Mouse (Mus musculus): ENCODE results near the gene Tusc2. TPM values are rescaled to one million over a fixed set of nuclear protein-coding genes. Genes with fewer than 3 reads are reported as not detected.

Tusc2 gene
- polyA plus RNA-seq, 1 experiment from 2014 or later: 87.1 TPM

DNA sequence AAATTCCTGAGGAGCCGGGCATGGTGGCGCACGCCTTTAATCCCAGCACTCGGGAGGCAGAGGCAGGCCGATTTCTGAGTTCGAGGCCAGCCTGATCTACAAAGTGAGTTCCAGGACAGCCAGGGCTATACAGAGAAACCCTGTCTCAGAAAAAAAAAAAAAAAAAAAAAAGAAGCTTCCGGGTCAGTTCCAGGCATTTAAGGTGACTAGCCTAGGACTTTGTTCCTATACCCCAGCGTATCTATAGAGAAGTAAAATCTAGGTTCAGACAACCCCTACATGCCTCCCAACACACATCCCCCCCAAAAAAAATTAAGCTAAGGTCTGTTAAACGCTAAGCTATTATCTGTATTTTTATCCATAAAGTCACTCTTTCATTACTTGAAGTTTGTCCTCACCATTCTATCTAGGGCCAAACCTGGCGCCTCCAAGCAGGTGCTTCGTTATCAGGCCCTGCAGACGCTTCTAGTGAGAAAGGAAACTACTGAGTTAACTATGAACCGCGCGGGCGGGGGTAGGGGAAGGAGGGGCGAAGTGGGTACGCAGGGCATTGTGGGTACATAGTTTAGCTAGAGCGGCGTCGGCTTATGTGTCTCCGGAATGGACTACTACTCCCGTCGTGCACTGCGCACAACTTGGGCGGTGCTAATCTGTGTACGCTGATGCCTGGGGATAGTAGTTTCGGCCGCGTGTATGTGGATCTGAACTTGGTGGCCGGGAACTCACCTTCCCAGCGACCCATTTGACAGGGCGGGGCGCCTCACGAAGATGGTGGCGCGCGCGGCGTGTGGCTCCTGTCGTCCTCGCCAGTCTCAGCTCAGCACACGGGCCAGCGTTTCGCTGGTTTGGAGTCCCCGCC, 24.1 kb downstream of the Tusc2 start, which contains the start of gene Ifrd2:
Gene Ifrd2, plus strand, starts transcription at position 669 of the 859 bp plus-strand sequence.
- peak; percentile 96 for DNase-seq (ENCODE audit: low spot score)
- Histone ChIP-seq H3K27me3 (ENCODE audit: insufficient read depth, poor library complexity, severe bottlenecking) (no peaks in the 10 kb centered on the region), H3K4me3 (peak within 1 kb of the TSS; percentile 68), H3K27ac (peak within 1 kb of the TSS; percentile 85), H3K9me3 (no peaks in the 10 kb centered on the region), H3K4me1 (replicated peaks) (peaks cover 42% of the 10 kb centered on the region), H3K36me3 (peaks cover 49% of the 10 kb centered on the region)
- 15% methylated on average over 46 of the region's 46 CpGs for WGBS

DNA sequence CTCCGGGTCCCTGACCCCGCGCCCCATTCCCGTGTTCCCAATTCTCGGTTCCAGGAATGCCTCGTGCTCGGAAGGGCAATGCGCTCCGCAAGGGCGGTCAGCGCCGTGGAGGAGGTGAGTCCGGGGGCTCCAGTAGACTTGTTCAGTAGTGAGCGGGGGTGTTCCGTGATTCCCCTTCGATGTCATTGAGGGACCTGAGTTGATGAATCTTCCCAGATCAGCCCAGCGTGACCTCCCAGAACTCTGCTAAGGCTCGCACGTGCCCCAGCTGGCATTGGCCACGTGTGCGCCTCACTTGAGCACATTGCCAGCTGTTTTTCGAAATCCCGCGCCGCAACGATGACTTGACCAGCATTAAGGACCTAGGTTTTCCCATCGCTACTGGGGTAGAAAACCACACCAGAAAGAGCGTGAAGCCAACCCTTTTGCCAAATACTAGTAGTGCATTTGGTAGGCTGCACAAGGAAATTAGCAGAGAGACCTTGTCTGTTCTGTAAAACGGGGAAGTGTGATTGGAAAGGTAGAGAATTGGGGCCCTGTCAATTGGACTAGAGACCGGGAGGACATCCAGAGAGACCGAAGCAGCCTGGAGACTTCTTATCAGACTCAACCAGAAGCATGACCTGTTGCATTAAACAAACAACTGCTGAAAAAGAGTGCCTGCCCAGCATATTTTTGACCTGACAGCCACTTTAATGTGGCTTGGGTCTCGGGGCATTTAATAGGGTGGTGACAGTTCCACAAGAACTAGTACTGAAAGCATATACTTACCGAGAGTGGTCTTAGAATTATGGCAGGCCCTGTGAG, 25.0 kb downstream of the Tusc2 start:
- Histone ChIP-seq H3K9me3 (no peaks in the 10 kb centered on the region), H3K4me1 (replicated peaks) (peaks cover 38% of the 10 kb centered on the region), H3K36me3 (peaks cover 50% of the 10 kb centered on the region), H3K4me3 (peak overlapping the region; percentile 68), H3K27ac (peak overlapping the region; percentile 85), H3K27me3 (ENCODE audit: insufficient read depth, poor library complexity, severe bottlenecking) (no peaks in the 10 kb centered on the region)
- 7% methylated on average over 33 of the region's 33 CpGs for WGBS
- no peak for DNase-seq (ENCODE audit: low spot score)

DNA sequence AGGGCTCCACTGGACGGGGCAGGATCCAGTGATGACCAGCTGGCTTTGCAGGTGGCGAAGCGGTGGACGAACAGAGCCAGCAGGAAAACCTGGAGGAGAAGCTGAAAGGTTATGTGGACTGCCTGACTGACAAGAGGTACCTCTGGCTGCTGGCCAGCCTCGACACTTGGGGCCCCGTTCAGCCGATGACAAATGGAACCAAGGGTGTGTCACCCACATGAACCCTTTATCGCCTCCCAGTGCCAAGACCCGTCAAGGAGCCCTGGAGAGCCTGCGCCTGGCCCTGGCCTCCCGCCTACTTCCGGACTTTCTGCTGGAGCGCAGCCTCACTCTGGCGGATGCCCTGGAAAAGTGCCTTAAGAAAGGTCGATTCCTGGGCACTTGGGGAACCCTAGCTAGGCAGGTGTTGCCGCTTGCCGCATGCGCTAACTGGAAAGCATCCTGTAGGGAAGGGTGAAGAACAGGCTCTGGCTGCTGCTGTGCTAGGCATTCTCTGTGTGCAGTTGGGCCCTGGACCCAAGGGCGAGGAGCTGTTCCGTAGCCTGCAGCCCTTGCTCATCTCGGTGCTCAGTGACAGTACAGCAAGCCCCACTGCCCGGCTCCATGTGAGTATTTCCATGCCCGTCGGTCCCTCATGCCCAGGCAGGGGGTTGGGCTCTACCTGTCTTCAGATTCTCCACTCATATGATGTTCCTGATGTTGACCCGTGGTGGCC, 27.2 kb downstream of the Tusc2 start:
- no peaks in the 10 kb centered on the region for H3K27me3 ChIP-seq (ENCODE audit: insufficient read depth, poor library complexity, severe bottlenecking)
- peaks cover 58% of the 10 kb centered on the region for H3K36me3 ChIP-seq
- H3K4me3 ChIP-seq: no peak overlapping the region
- no peak overlapping the region for H3K27ac ChIP-seq
- no peak for DNase-seq (ENCODE audit: low spot score)
- H3K4me1 ChIP-seq (replicated peaks): peaks cover 47% of the 10 kb centered on the region
- 91% methylated on average over 25 of the region's 25 CpGs for WGBS
- H3K9me3 ChIP-seq: no peaks in the 10 kb centered on the region

DNA sequence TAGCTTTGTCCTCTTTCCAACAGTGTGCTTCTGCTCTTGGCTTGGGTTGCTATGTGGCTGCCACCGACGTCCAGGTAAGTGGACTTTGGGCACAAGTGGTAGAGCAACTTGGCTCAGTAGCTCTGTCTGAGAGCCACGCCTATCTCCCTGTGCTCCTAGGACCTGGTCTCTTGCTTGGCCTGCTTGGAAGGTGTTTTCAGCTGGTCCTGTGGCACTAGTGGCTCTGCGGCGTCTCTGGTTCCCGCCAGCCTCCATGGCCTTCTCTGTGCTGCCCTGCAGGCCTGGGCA, 27.7 kb downstream of the Tusc2 start:
- Histone ChIP-seq H3K4me1 (replicated peaks) (peaks cover 47% of the 10 kb centered on the region), H3K27me3 (ENCODE audit: insufficient read depth, poor library complexity, severe bottlenecking) (no peaks in the 10 kb centered on the region), H3K4me3 (no peak overlapping the region), H3K36me3 (peaks cover 58% of the 10 kb centered on the region), H3K27ac (no peak overlapping the region), H3K9me3 (no peaks in the 10 kb centered on the region)
- DNase-seq (ENCODE audit: low spot score): no peak
- 93% methylated on average over 6 of the region's 6 CpGs for WGBS

DNA sequence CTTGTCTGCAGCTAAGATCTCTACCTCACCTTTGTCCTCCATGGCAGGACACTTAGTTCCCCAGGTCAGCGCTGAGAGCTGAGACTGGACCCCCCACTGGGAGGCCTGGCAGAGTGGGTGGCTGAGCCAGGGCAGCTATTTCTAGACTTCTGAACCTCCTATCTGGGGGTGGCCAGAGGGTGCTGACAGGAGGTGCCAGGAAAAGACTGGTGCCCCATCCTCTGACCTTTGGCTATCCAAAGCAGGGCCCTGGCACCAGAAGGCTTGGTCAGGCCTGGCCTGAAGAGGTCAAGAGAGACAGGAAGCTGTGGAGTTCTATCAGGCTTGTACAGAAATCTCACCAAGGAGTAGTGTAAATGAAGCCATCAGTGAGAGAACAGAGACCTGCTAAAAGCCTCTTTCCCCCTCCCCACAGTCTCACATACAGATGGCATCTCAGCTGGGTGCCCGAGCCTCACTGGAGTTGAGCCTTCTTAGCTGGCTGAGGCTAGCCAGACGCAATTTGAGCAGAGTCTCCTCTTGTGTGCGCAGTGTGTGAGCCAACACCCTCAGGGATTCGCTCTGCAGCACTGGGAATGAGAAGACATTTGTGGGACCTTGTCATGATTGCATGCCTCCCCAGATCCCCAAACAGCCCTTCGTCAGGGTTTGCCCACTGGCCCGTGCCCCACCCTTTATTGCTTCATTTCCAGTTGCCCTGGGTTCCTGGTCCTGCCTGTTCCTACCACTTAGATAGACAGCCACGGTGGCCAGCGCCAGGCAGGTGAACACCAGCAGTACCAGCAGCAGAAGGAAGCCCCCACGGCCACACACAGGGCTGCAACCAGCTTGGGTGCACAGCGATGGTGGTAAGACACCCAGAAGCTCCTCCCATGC, 30.3 kb downstream of the Tusc2 start:
- Histone ChIP-seq H3K4me3 (no peak overlapping the region), H3K27ac (no peak overlapping the region), H3K9me3 (no peaks in the 10 kb centered on the region), H3K27me3 (ENCODE audit: insufficient read depth, poor library complexity, severe bottlenecking) (no peaks in the 10 kb centered on the region), H3K4me1 (replicated peaks) (peaks cover 34% of the 10 kb centered on the region), H3K36me3 (peaks cover 58% of the 10 kb centered on the region)
- 83% methylated on average over 11 of the region's 11 CpGs for WGBS
- no peak for DNase-seq (ENCODE audit: low spot score)

DNA sequence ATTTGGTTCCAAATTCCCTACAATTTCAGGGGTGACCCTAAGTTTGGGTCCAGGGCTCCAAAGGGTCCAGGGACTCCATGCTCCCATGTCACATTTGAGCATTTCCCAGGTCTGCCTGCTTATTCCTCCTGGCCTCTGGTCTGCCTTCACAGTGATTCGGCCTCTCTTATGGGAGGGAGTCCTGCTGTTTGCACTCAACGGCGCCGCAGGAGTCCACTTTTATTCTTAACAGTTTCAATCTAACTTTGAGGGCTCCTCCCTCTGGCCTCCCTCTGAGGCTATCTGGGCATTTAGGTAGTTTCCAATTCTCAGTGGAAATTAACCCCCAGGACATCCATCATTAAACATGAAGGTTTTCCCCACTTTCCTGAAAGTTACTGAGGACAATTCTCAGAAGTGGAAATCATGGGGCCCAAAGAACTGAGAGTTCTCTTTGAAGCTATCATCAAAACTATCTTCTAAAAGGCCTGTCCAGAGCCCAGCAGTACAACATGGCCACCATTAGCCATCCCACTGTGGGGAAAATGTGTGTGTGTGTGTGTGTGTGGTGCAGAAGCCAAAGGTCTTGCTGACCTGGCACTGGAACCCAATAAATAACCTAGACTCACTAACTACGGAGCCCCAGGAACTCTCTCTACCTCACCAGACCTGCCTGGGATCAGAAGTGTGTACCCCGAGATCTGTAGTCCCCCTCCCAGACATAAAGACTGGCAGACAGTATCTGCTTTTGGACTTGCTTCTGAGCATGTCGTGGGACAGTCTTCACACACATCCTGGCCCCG, 31.4 kb downstream of the Tusc2 start:
- H3K9me3 ChIP-seq: no peaks in the 10 kb centered on the region

DNA sequence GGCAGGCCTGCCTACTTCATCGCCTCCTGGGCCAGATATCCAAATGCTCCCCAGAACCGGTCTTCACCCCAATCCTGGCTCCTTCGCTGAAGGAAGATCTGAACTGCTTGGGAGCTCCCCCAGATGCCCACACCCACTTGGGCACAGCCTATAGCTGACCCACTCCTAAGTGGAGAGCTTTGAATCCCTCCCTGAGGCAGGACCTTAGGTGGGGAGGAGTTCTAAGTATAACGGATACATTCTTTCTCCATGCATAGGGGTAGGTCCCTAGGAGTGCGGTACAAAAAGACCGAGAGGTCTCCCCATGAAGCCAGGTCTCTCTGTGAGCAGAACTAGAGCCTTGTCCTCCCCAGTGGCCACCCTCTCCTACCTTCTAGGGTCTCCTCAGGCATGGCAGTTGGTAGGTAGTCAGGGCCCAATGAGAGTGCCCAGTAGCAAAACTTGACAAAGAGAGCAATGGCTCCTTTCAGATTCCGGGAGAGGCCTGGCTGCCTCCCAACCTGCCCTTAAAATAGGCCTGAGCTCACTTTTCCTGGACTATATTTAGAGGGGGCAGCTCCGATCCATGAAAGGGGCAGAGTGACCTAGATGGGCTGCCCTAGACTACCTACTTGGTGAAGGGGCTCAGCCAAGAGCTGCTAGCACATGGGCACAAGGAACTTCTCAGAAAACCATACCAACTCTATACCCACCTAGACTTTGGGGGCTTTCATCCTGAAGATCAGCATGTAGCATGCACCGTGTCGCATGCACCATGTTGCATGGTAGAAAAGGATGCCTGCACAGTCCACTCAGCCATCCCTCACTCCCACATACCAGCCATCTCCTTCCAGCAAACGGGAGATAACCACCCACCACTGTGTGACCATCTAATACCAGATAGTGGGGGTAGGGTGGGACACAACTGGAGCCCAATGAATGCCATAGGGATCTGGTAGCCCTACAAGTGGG, 33.8 kb downstream of the Tusc2 start:
- no peak for DNase-seq (ENCODE audit: low spot score)
- Histone ChIP-seq H3K4me1 (replicated peaks) (peaks cover 29% of the 10 kb centered on the region), H3K27ac (no peak overlapping the region), H3K4me3 (no peak overlapping the region), H3K9me3 (no peaks in the 10 kb centered on the region), H3K27me3 (ENCODE audit: insufficient read depth, poor library complexity, severe bottlenecking) (peaks cover 14% of the 10 kb centered on the region; the same call in 1 of the 2 replicates), H3K36me3 (peaks cover 28% of the 10 kb centered on the region)
- WGBS: 94% methylated on average over 11 of the region's 11 CpGs

More for the DNA sequence above, 31.4 kb downstream of the Tusc2 start:
- Histone ChIP-seq H3K4me1 (replicated peaks) (peaks cover 24% of the 10 kb centered on the region), H3K27ac (no peak overlapping the region), H3K36me3 (peaks cover 52% of the 10 kb centered on the region), H3K27me3 (ENCODE audit: insufficient read depth, poor library complexity, severe bottlenecking) (no peaks in the 10 kb centered on the region; the same call in 1 of the 2 replicates), H3K4me3 (no peak overlapping the region)
- no peak for DNase-seq (ENCODE audit: low spot score)
- WGBS: 71% methylated on average over 8 of the region's 8 CpGs

DNA sequence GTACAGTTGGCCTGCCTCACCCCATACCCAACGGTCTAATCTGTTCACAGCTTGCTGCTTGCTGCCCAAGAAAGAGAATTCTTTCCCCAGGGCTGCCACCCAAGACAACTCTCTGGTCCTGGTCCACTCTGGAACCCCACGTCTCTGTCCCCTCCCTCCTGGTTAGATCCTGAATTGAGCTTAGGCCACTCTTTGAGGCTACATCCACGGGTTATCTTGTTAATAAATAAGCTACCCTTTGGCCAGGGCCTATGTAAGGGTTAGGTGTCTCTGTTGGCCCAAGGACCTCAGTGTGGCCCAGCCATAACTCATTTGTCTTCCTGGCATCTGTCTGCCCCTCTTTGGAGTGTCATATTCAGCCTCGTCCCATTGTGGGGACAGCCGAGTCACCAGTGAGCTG, 35.3 kb downstream of the Tusc2 start:
- Histone ChIP-seq H3K9me3 (no peaks in the 10 kb centered on the region), H3K4me3 (no peak overlapping the region), H3K36me3 (peaks cover 13% of the 10 kb centered on the region), H3K27me3 (ENCODE audit: insufficient read depth, poor library complexity, severe bottlenecking) (peaks cover 14% of the 10 kb centered on the region; the same call in 1 of the 2 replicates), H3K4me1 (replicated peaks) (peaks cover 32% of the 10 kb centered on the region), H3K27ac (no peak overlapping the region)
- 79% methylated on average over 5 of the region's 5 CpGs for WGBS
- no peak for DNase-seq (ENCODE audit: low spot score)

DNA sequence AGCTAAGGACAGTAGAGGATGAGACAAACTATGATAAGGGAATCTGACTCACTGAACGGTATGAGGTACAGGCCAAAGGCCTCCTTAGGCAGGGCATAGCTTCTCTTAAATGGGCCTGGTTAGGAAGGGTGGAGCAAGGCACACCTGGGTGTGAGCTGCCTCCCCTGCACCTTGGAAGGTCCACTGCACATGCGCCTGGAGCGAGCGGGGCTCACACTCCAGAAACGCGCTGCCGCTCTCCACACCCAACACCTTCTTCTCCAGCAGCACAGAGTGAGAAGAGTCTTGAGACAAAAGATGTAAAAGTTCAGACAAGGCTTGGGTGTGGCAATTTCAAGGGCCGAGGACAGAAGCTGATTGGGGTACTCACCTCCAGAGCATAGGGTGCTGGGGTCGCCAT, 36.4 kb downstream of the Tusc2 start:
- H3K27ac ChIP-seq: no peak overlapping the region
- H3K27me3 ChIP-seq (ENCODE audit: insufficient read depth, poor library complexity, severe bottlenecking): peaks cover 14% of the 10 kb centered on the region; the same call in 1 of the 2 replicates
- peaks cover 2% of the 10 kb centered on the region; the same call in 1 of the 2 replicates for H3K36me3 ChIP-seq
- no peak overlapping the region for H3K4me3 ChIP-seq
- peaks cover 34% of the 10 kb centered on the region for H3K4me1 ChIP-seq (replicated peaks)
- no peaks in the 10 kb centered on the region for H3K9me3 ChIP-seq
- no peak for DNase-seq (ENCODE audit: low spot score)
- WGBS: 86% methylated on average over 9 of the region's 9 CpGs

DNA sequence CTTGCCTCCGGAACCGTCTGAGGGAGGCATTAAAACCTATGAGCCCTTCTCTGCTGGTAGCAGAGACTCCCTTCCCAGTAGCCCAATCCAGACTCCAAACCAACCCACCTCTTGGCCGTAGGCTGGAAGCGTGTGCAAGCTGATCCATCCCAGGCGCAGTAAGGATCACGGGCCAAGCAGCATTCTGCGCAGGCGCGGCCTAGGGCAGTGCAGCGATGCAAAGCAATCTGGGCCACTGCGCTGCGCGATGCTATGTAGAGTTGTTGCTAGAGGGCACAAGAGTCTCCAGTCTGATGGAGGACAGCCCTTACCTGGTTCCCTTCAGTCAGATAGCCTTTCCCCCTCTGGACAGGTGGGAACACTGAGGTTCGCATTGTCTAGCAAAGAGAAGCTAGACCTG, 36.8 kb downstream of the Tusc2 start:
- no peak for DNase-seq (ENCODE audit: low spot score)
- Histone ChIP-seq H3K27ac (no peak overlapping the region), H3K4me1 (replicated peaks) (peaks cover 38% of the 10 kb centered on the region), H3K36me3 (no peaks in the 10 kb centered on the region), H3K9me3 (no peaks in the 10 kb centered on the region), H3K4me3 (no peak overlapping the region), H3K27me3 (ENCODE audit: insufficient read depth, poor library complexity, severe bottlenecking) (peaks cover 14% of the 10 kb centered on the region; the same call in 1 of the 2 replicates)
- 69% methylated on average over 14 of the region's 14 CpGs for WGBS
